Mouse (Mus musculus): ENCODE measurements around the gene Plekhg6. TPM values are rescaled to one million over a fixed set of nuclear protein-coding genes. Genes with fewer than 3 reads are reported as not detected.
A peak's percentile ranks its signal among the peaks of the same experiment; 100 is the strongest.

Gene Plekhg6
- total and polyA plus RNA-seq, 2 experiments from 2014 or later = 0.05 TPM; not detected in 1

- H3K36me3 ChIP-seq (replicated peaks; ENCODE audit: control insufficient read depth, insufficient read depth, low read length) = no peaks in the 10 kb centered on the region
- WGBS = 73% methylated on average over 7 of the region's 7 CpGs
- no peak overlapping the region for H3K4me3 ChIP-seq (ENCODE audit: low read depth, low read length)
- H3K4me2 ChIP-seq (ENCODE audit: low read depth, low read length) = no peak overlapping the region
- TF ChIP-seq CTCF (IDR thresholded peaks at IDR 0.05; ENCODE audit: low read depth) = no peak
- TF ChIP-seq EP300 (IDR thresholded peaks at IDR 0.05; ENCODE audit: low read depth) = no peak
- no peaks in the 10 kb centered on the region for H3K9me3 ChIP-seq (replicated peaks; ENCODE audit: control insufficient read depth, low read length)
- H3K4me1 ChIP-seq (ENCODE audit: control insufficient read depth, insufficient read depth) = no peaks in the 10 kb centered on the region
- H3K27ac ChIP-seq (ENCODE audit: low read depth) = no peak overlapping the region
- no peak for DNase-seq (ENCODE audit: low spot score)
- 0 out of 2 replicates have a peak, but pooled peaks cover 5% of the 10 kb centered on the region for H3K27me3 ChIP-seq (ENCODE audit: control insufficient read depth, insufficient read depth, low read length)
- H3K9ac ChIP-seq (replicated peaks; ENCODE audit: low read depth, low read length) = no peak overlapping the region
- no peak for ATAC-seq (ENCODE audit: insufficient read depth, low read depth)
These were observed 26.6 kb upstream of the Plekhg6 start for GRCm38 (mm10) chr6:125407224-125407623.

GRCm38 (mm10) chr6:125405461-125406382, 25.1 kb upstream of the Plekhg6 start:
- H3K9ac ChIP-seq (replicated peaks; ENCODE audit: low read depth, low read length) = no peak overlapping the region
- no peaks in the 10 kb centered on the region for H3K4me1 ChIP-seq (ENCODE audit: control insufficient read depth, insufficient read depth)
- H3K4me2 ChIP-seq (ENCODE audit: low read depth, low read length) = no peak overlapping the region
- DNase-seq (ENCODE audit: low spot score) (no peak), ATAC-seq (ENCODE audit: insufficient read depth, low read depth) (no peak)
- H3K27ac ChIP-seq (ENCODE audit: low read depth) = no peak overlapping the region
- TF ChIP-seq EP300 (IDR thresholded peaks at IDR 0.05; ENCODE audit: low read depth) (no peak), CTCF (IDR thresholded peaks at IDR 0.05; ENCODE audit: low read depth) (no peak)
- H3K27me3 ChIP-seq (ENCODE audit: control insufficient read depth, insufficient read depth, low read length) = 0 out of 2 replicates have a peak, but pooled peaks cover 4% of the 10 kb centered on the region
- H3K36me3 ChIP-seq (replicated peaks; ENCODE audit: control insufficient read depth, insufficient read depth, low read length) = no peaks in the 10 kb centered on the region
- H3K4me3 ChIP-seq (ENCODE audit: low read depth, low read length) = no peak overlapping the region
- WGBS = 53% methylated on average over 14 of the region's 14 CpGs
- no peaks in the 10 kb centered on the region for H3K9me3 ChIP-seq (replicated peaks; ENCODE audit: control insufficient read depth, low read length)

- no peak for ATAC-seq (ENCODE audit: insufficient read depth, low read depth)
- H3K9me3 ChIP-seq (replicated peaks; ENCODE audit: control insufficient read depth, low read length) = no peaks in the 10 kb centered on the region
- H3K4me1 ChIP-seq (ENCODE audit: control insufficient read depth, insufficient read depth) = no peaks in the 10 kb centered on the region
- no peak for DNase-seq (ENCODE audit: low spot score)
- no peak overlapping the region for H3K27ac ChIP-seq (ENCODE audit: low read depth)
- no peak overlapping the region for H3K9ac ChIP-seq (replicated peaks; ENCODE audit: low read depth, low read length)
- no peaks in the 10 kb centered on the region for H3K36me3 ChIP-seq (replicated peaks; ENCODE audit: control insufficient read depth, insufficient read depth, low read length)
- no peak overlapping the region for H3K4me3 ChIP-seq (ENCODE audit: low read depth, low read length)
- no peak for TF ChIP-seq EP300 (IDR thresholded peaks at IDR 0.05; ENCODE audit: low read depth)
- no peak for TF ChIP-seq CTCF (IDR thresholded peaks at IDR 0.05; ENCODE audit: low read depth)
- no peak overlapping the region for H3K4me2 ChIP-seq (ENCODE audit: low read depth, low read length)
- H3K27me3 ChIP-seq (ENCODE audit: control insufficient read depth, insufficient read depth, low read length) = no peaks in the 10 kb centered on the region
- WGBS = 82% methylated on average over 5 of the region's 5 CpGs
These were observed 9.3 kb upstream of the Plekhg6 start for GRCm38 (mm10) chr6:125389853-125390252.

- H3K4me2 ChIP-seq (ENCODE audit: low read depth, low read length) = no peak overlapping the region
- peaks cover 19% of the 10 kb centered on the region for H3K27me3 ChIP-seq (ENCODE audit: control insufficient read depth, insufficient read depth, low read length)
- DNase-seq (ENCODE audit: low spot score) = no peak
- no peak overlapping the region for H3K27ac ChIP-seq (ENCODE audit: low read depth)
- no peak overlapping the region for H3K9ac ChIP-seq (replicated peaks; ENCODE audit: low read depth, low read length)
- no peak overlapping the region for H3K4me3 ChIP-seq (ENCODE audit: low read depth, low read length)
- ATAC-seq (ENCODE audit: insufficient read depth, low read depth) = no peak
- H3K4me1 ChIP-seq (ENCODE audit: control insufficient read depth, insufficient read depth) = no peaks in the 10 kb centered on the region; the same call in 1 of the 2 replicates
- WGBS = 66% methylated on average over 6 of the region's 6 CpGs
- no peaks in the 10 kb centered on the region for H3K36me3 ChIP-seq (replicated peaks; ENCODE audit: control insufficient read depth, insufficient read depth, low read length)
- no peaks in the 10 kb centered on the region for H3K9me3 ChIP-seq (replicated peaks; ENCODE audit: control insufficient read depth, low read length)
- TF ChIP-seq EP300 (IDR thresholded peaks at IDR 0.05; ENCODE audit: low read depth) = no peak
- TF ChIP-seq CTCF (IDR thresholded peaks at IDR 0.05; ENCODE audit: low read depth) = no peak
These were observed 5.5 kb upstream of the Plekhg6 start for GRCm38 (mm10) chr6:125386080-125386479.

GRCm38 (mm10) chr6:125385066-125385974, 4.7 kb upstream of the Plekhg6 start:
- ATAC-seq (ENCODE audit: insufficient read depth, low read depth) (no peak), DNase-seq (ENCODE audit: low spot score) (no peak)
- Histone ChIP-seq H3K4me2 (ENCODE audit: low read depth, low read length) (no peak overlapping the region), H3K27ac (ENCODE audit: low read depth) (no peak overlapping the region), H3K4me1 (ENCODE audit: control insufficient read depth, insufficient read depth) (peaks cover 4% of the 10 kb centered on the region), H3K27me3 (ENCODE audit: control insufficient read depth, insufficient read depth, low read length) (peaks cover 27% of the 10 kb centered on the region), H3K9ac (replicated peaks; ENCODE audit: low read depth, low read length) (no peak overlapping the region), H3K36me3 (replicated peaks; ENCODE audit: control insufficient read depth, insufficient read depth, low read length) (no peaks in the 10 kb centered on the region), H3K4me3 (ENCODE audit: low read depth, low read length) (no peak overlapping the region), H3K9me3 (replicated peaks; ENCODE audit: control insufficient read depth, low read length) (no peaks in the 10 kb centered on the region)
- TF ChIP-seq CTCF (IDR thresholded peaks at IDR 0.05; ENCODE audit: low read depth) = peak; percentile 58
- TF ChIP-seq EP300 (IDR thresholded peaks at IDR 0.05; ENCODE audit: low read depth) = no peak
- whole genome bisulfite sequencing = 64% methylated on average over 11 of the region's 11 CpGs
